Mouse (Mus musculus) spleen, adult 12 weeks (tissue): ENCODE results near the gene Ppfia1.

Experiments
- DNase-seq: peaks from one replicate; pipeline ENCODE4 v3.0.0; 2022; ENCODE audit warnings: low spot score

Gene Ppfia1

GRCm38 (mm10) chr7:144549904-144550566 is 3.5 kb downstream of the Ppfia1 start:
- DNase-seq, result no peak

GRCm38 (mm10) chr7:144545231-144545630 is 8.3 kb downstream of the Ppfia1 start:
- no peak for DNase-seq

GRCm38 (mm10) chr7:144541351-144541750 is 12.2 kb downstream of the Ppfia1 start:
- DNase-seq, result no peak

- DNase-seq, result no peak
These were observed 14.4 kb downstream of the Ppfia1 start for GRCm38 (mm10) chr7:144539146-144539545.

GRCm38 (mm10) chr7:144538030-144538644 is 15.4 kb downstream of the Ppfia1 start:
- no peak for DNase-seq

- DNase-seq, result no peak
These were observed 17.2 kb downstream of the Ppfia1 start for GRCm38 (mm10) chr7:144536367-144536766.

GRCm38 (mm10) chr7:144534773-144535172 is 18.8 kb downstream of the Ppfia1 start:
- DNase-seq, result no peak

GRCm38 (mm10) chr7:144531585-144532378 is 21.7 kb downstream of the Ppfia1 start:
- no peak for DNase-seq

GRCm38 (mm10) chr7:144529851-144530250 is 23.7 kb downstream of the Ppfia1 start:
- DNase-seq, result no peak

- no peak for DNase-seq
These were observed 25.8 kb downstream of the Ppfia1 start for GRCm38 (mm10) chr7:144527723-144528221.

GRCm38 (mm10) chr7:144526649-144527048 is 26.9 kb downstream of the Ppfia1 start:
- no peak for DNase-seq

GRCm38 (mm10) chr7:144524427-144525191 is 28.9 kb downstream of the Ppfia1 start:
- DNase-seq, result no peak

- DNase-seq, result peak; percentile 19
These were observed 30.1 kb downstream of the Ppfia1 start for GRCm38 (mm10) chr7:144523415-144523814.

GRCm38 (mm10) chr7:144521927-144522326 is 31.6 kb downstream of the Ppfia1 start:
- no peak for DNase-seq

GRCm38 (mm10) chr7:144519852-144520251 is 33.7 kb downstream of the Ppfia1 start:
- no peak for DNase-seq

GRCm38 (mm10) chr7:144516711-144517110 is 36.8 kb downstream of the Ppfia1 start:
- no peak for DNase-seq

GRCm38 (mm10) chr7:144509090-144509489 is 44.4 kb downstream of the Ppfia1 start:
- no peak for DNase-seq

GRCm38 (mm10) chr7:144506807-144507206 is 46.7 kb downstream of the Ppfia1 start:
- DNase-seq, result no peak

- no peak for DNase-seq
These were observed 49.6 kb downstream of the Ppfia1 start for GRCm38 (mm10) chr7:144503959-144504358.

GRCm38 (mm10) chr7:144492931-144493330 is 60.6 kb downstream of the Ppfia1 start:
- no peak for DNase-seq

- DNase-seq, result no peak
These were observed 63.2 kb downstream of the Ppfia1 start for GRCm38 (mm10) chr7:144490201-144490873.
